Comparison of ENCODE assay signal across 27 mouse cellular contexts in genomic region chr13:98937108-98937507, GRCm38 (mm10). TPM values are rescaled to one million over a fixed set of nuclear protein-coding genes. Genes with fewer than 3 reads are reported as not detected.
A peak's percentile ranks its signal among the peaks of the same experiment; 100 is the strongest.
DNase-seq lines count a peak whose midpoint lies in the region; ATAC-seq and TF ChIP-seq lines count a peak whose summit lies in the region.
"Had no signal": no experiment of that assay in that cellular context is flagged by ENCODE, and none has a peak within 500 bp of the region (broad histone marks: within the 10 kb centered on the region; RNA-seq: fewer than 3 reads in every experiment).

No protein-coding gene starts in this region.

- peak overlapping the region; percentile 83 for H3K27ac ChIP-seq in gastrocnemius, adult 2 months
- H3K27ac ChIP-seq in kidney, embryonic 15.5 days = no peak overlapping the region
- H3K27ac ChIP-seq: embryonic facial prominence, embryonic 13.5 days; forebrain, embryonic 12.5 days; hindbrain, embryonic 10.5 days; hindbrain, embryonic 15.5 days had no signal

- no peak for DNase-seq in gastrocnemius, adult 2 months
- no peak for DNase-seq in gastrocnemius, postnatal 14 days
- peak; percentile 42 for DNase-seq in T-cell, adult 2 months (ENCODE audit: low spot score)
- DNase-seq in splenic B cell, adult 2 months (ENCODE audit: low read depth, low spot score) = peak; percentile 23
- no peak for DNase-seq in cerebellum, adult 8-10 months
- no peak for DNase-seq in urinary bladder, postnatal 10 days (ENCODE audit: low spot score)
- DNase-seq: adrenal gland, adult 8-10 months; adrenal gland, postnatal 36 days; cerebellum, adult 11 months; cerebellum, adult 9-10 months; cerebellum, postnatal 25 days had no signal

- no peak for ATAC-seq in kidney, embryonic 15.5 days (replicated peaks; ENCODE audit: low FRiP score)
- ATAC-seq: forebrain, embryonic 16.5 days; intestine, postnatal 0 days had no signal

- no peak overlapping the region for H3ac ChIP-seq in myocyte (ENCODE audit: control insufficient read depth, insufficient read length)

- H3K9ac ChIP-seq in kidney, embryonic 15.5 days = no peak overlapping the region
- H3K9ac ChIP-seq: embryonic facial prominence, embryonic 13.5 days; forebrain, embryonic 12.5 days; heart, embryonic 12.5 days; hindbrain, embryonic 15.5 days had no signal

- peaks cover 3% of the 10 kb centered on the region for H3K4me1 ChIP-seq in kidney, embryonic 15.5 days
- H3K4me1 ChIP-seq: embryonic facial prominence, embryonic 13.5 days; forebrain, embryonic 12.5 days; hindbrain, embryonic 10.5 days; hindbrain, embryonic 15.5 days had no signal

- H3K9me3 ChIP-seq in kidney, embryonic 15.5 days (replicated peaks) = no peaks in the 10 kb centered on the region
- H3K9me3 ChIP-seq: embryonic facial prominence, embryonic 13.5 days; forebrain, embryonic 12.5 days; heart, embryonic 12.5 days; hindbrain, embryonic 10.5 days; hindbrain, embryonic 15.5 days had no signal

- H3K4me2 ChIP-seq in myocyte (ENCODE audit: low read depth) = peak overlapping the region; percentile 15
- no peak overlapping the region for H3K4me2 ChIP-seq in kidney, embryonic 15.5 days
- H3K4me2 ChIP-seq: embryonic facial prominence, embryonic 13.5 days; forebrain, embryonic 12.5 days; heart, embryonic 12.5 days; hindbrain, embryonic 15.5 days had no signal

- no peaks in the 10 kb centered on the region for H3K79me2 ChIP-seq in myocyte (ENCODE audit: control insufficient read depth, insufficient read depth)

- no peak overlapping the region for H3K4me3 ChIP-seq in gastrocnemius, adult 2 months
- no peak overlapping the region for H3K4me3 ChIP-seq in myocyte
- no peak overlapping the region for H3K4me3 ChIP-seq in kidney, embryonic 15.5 days (replicated peaks)
- H3K4me3 ChIP-seq: embryonic facial prominence, embryonic 13.5 days; forebrain, embryonic 12.5 days; heart, embryonic 12.5 days; hindbrain, embryonic 10.5 days; hindbrain, embryonic 15.5 days had no signal

- H3K27me3 ChIP-seq in myocyte (ENCODE audit: control insufficient read depth, insufficient read depth, insufficient read length) = no peaks in the 10 kb centered on the region
- no peaks in the 10 kb centered on the region; the same call in 1 of the 2 replicates for H3K27me3 ChIP-seq in splenic B cell, adult 2 months (ENCODE audit: control insufficient read depth, insufficient read depth, low read length, poor library complexity, severe bottlenecking)
- no peaks in the 10 kb centered on the region for H3K27me3 ChIP-seq in kidney, embryonic 15.5 days
- H3K27me3 ChIP-seq: embryonic facial prominence, embryonic 13.5 days; forebrain, embryonic 12.5 days; heart, embryonic 12.5 days; hindbrain, embryonic 15.5 days had no signal

- no peak for TF ChIP-seq CTCF in gastrocnemius, adult 2 months (IDR thresholded peaks at IDR 0.05)

- WGBS in kidney, embryonic 15.5 days = 76% methylated on average over 6 of the region's 6 CpGs

- H3K36me3 ChIP-seq in myocyte (ENCODE audit: control insufficient read depth, insufficient read depth) = no peaks in the 10 kb centered on the region
- H3K36me3 ChIP-seq in splenic B cell, adult 2 months (ENCODE audit: control insufficient read depth, insufficient read depth, low read length, poor library complexity, severe bottlenecking) = no peaks in the 10 kb centered on the region
- no peaks in the 10 kb centered on the region for H3K36me3 ChIP-seq in kidney, embryonic 15.5 days
- H3K36me3 ChIP-seq: embryonic facial prominence, embryonic 13.5 days; forebrain, embryonic 12.5 days; heart, embryonic 12.5 days; hindbrain, embryonic 10.5 days; hindbrain, embryonic 15.5 days had no signal

- TF ChIP-seq POLR2A in myocyte (IDR thresholded peaks at IDR 0.05; ENCODE audit: insufficient read length, low read depth) = no peak

- intact Hi-C loops in gastrocnemius, adult 2 months (cut with DNase I) = loop anchor here (5.0 kb wide), 1 partner anchor 140 kb away; no protein-coding TSS in a partner anchor
- intact Hi-C loops in gastrocnemius, postnatal 14 days (cut with DNase I; ENCODE audit: low total_unique reads) = no loop called here

TF ChIP-seq in myocyte, 11 proteins besides CTCF, POLR2A, EP300 and RAD21:
- TF ChIP-seq USF1 (IDR thresholded peaks at IDR 0.05; ENCODE audit: low read depth) (no peak), SRF (IDR thresholded peaks at IDR 0.05; ENCODE audit: control insufficient read depth, insufficient read length, low read depth) (no peak), MAX (IDR thresholded peaks at IDR 0.05; ENCODE audit: low read depth) (no peak), MYOD1 (IDR thresholded peaks at IDR 0.05; ENCODE audit: control insufficient read depth in 1 of 3, insufficient read length in 2 of 3, low read depth in 2 of 3) (no peak), MYOG (IDR thresholded peaks at IDR 0.05; ENCODE audit: control insufficient read depth in 1 of 3, insufficient read depth in 1 of 3, insufficient read length in 2 of 3, low read depth in 2 of 3) (no peak), E2F4 (IDR thresholded peaks at IDR 0.05; ENCODE audit: insufficient read depth) (no peak), POLR2AphosphoS2 (IDR thresholded peaks at IDR 0.05; ENCODE audit: insufficient read length, low read depth) (no peak), TCF12 (IDR thresholded peaks at IDR 0.05; ENCODE audit: insufficient read depth, poor library complexity, severe bottlenecking) (no peak), TCF3 (IDR thresholded peaks at IDR 0.05; ENCODE audit: insufficient read length, low read depth) (no peak), CEBPB (IDR thresholded peaks at IDR 0.05; ENCODE audit: insufficient read depth, poor library complexity, severe bottlenecking) (no peak), REST (IDR thresholded peaks at IDR 0.05; ENCODE audit: insufficient read depth, insufficient read length) (no peak)

RNA-seq across cellular contexts. Expression of gene Tnpo1, which starts 10.9 kb away (rescaled TPM):
- total RNA-seq in gastrocnemius, adult 2 months (2021) = 10 to 100 TPM; 32.2 to 39.3 TPM
- total RNA-seq in gastrocnemius, postnatal 14 days (2021) = 10 to 100 TPM; 46.9 to 47.0 TPM
- polyA plus RNA-seq in myocyte (2012; fragmentation: generic; extraction: Trizol) = 36.0 TPM
- 69.0 and 77.0 TPM in 2 replicates for polyA plus RNA-seq in kidney, embryonic 15.5 days (2015; fragmentation: Nextera tagmentation; extraction: Ambion mirVana)

RNA-seq across cellular contexts. Expression of gene 1700024P04Rik, which starts 47.3 kb away (rescaled TPM):
- not detected for total RNA-seq in gastrocnemius, adult 2 months (2021)
- total RNA-seq in gastrocnemius, postnatal 14 days (2021) = not detected
- not detected for polyA plus RNA-seq in myocyte (2012; fragmentation: generic; extraction: Trizol)
- not detected in 2 replicates for polyA plus RNA-seq in kidney, embryonic 15.5 days (2015; fragmentation: Nextera tagmentation; extraction: Ambion mirVana)
- total RNA-seq: adrenal gland, adult 8-10 months; adrenal gland, postnatal 36 days; gastrocnemius, adult 8-10 months; heart, adult 8-10 months; heart, postnatal 25 days had no signal
- polyA plus RNA-seq: brain, embryonic 14.5 days; cortical plate, adult 2 months; embryonic facial prominence, embryonic 13.5 days; forebrain, embryonic 12.5 days; forebrain, embryonic 16.5 days; frontal cortex, adult 2 months; heart, embryonic 12.5 days; heart, embryonic 16.5 days; hindbrain, embryonic 10.5 days; hindbrain, embryonic 15.5 days; intestine, postnatal 0 days had no signal

Comparison
In these comparisons a context has a peak if more than half of its experiments do, and no peak if none do; other contexts are left out.
1. DNase-seq: peak in T-cell, adult 2 months (single experiment) and splenic B cell, adult 2 months (single experiment); none in gastrocnemius, adult 2 months (single experiment), gastrocnemius, postnatal 14 days (single experiment), cerebellum, adult 8-10 months (single experiment) and urinary bladder, postnatal 10 days (single experiment).